15 mouse cellular contexts compared by ENCODE assay signal in the genomic region with DNA sequence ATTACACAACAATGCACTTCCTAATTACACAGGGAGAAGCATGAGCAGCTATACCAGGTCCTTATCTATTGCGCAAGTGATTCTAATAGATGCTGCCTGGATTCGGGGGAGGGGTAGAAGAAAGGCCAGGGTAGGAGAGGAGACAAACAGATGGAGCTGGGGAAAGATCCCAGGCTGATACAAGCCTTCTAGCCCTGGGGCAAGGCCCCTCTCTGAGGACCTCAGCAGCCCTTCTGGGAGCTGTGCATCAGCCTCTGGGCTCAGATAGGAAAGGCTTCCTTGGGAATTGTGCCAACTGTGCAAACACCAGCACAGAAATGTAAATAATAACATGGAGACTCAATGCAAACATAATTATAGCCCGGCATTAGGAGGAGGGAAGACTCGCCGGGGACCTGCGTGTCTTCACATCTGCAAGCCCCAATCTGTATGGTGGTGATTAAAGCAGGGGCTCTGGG.
A peak's percentile ranks its signal among the peaks of the same experiment; 100 is the strongest.
DNase-seq lines count a peak whose midpoint lies in the region; ATAC-seq and TF ChIP-seq lines count a peak whose summit lies in the region.
"Had no signal": no experiment of that assay in that cellular context is flagged by ENCODE, and none has a peak within 500 bp of the region (broad histone marks: within the 10 kb centered on the region; RNA-seq: fewer than 3 reads in every experiment).

No protein-coding gene starts in this region.

- 0 out of 2 replicates have a peak, but pooled peaks cover 3% of the 10 kb centered on the region for H3K9me3 ChIP-seq in forebrain, embryonic 10.5 days
- H3K9me3 ChIP-seq in forebrain, embryonic 11.5 days (ENCODE audit: control insufficient read depth, low read length), result no peaks in the 10 kb centered on the region
- no peaks in the 10 kb centered on the region for H3K9me3 ChIP-seq in forebrain, postnatal 0 days (ENCODE audit: low read length)
- no peaks in the 10 kb centered on the region for H3K9me3 ChIP-seq in midbrain, embryonic 13.5 days
- H3K9me3 ChIP-seq: embryonic facial prominence, embryonic 12.5 days had no signal

- DNase-seq in forebrain, embryonic 10.5 days (ENCODE audit: extremely low spot score, low spot score), result no peak
- DNase-seq in forebrain, embryonic 11.5 days (ENCODE audit: low spot score), result no peak
- peak; percentile 18 for DNase-seq in forebrain, postnatal 0 days
- no peak for DNase-seq in heart, adult 2 months
- no peak for DNase-seq in left cerebral cortex, postnatal 25 days (ENCODE audit: low spot score in 2 of 2)
- DNase-seq in cerebellum, adult 9-11 months, result no peak
- DNase-seq: adrenal gland, postnatal 25 days; cerebellum, adult 9-10 months; kidney, postnatal 36 days; thymus, adult 2 months had no signal

- peaks cover 47% of the 10 kb centered on the region for H3K27me3 ChIP-seq in forebrain, embryonic 10.5 days (ENCODE audit: poor library complexity, severe bottlenecking)
- no peaks in the 10 kb centered on the region for H3K27me3 ChIP-seq in forebrain, embryonic 11.5 days (ENCODE audit: control insufficient read depth, insufficient read depth, low read length)
- H3K27me3 ChIP-seq in C2C12 (ENCODE audit: control insufficient read depth, insufficient read depth, insufficient read length), result peaks cover 26% of the 10 kb centered on the region
- H3K27me3 ChIP-seq in forebrain, postnatal 0 days (ENCODE audit: insufficient read depth, low read length), result no peaks in the 10 kb centered on the region
- 0 out of 2 replicates have a peak, but pooled peaks cover 3% of the 10 kb centered on the region for H3K27me3 ChIP-seq in midbrain, embryonic 13.5 days
- H3K27me3 ChIP-seq in heart, adult 2 months (ENCODE audit: control insufficient read depth, insufficient read depth, low read length), result 0 out of 2 replicates have a peak, but pooled peaks cover 1% of the 10 kb centered on the region
- H3K27me3 ChIP-seq: embryonic facial prominence, embryonic 12.5 days had no signal

- no peak for TF ChIP-seq POLR2A in heart, adult 2 months (IDR thresholded peaks at IDR 0.05; ENCODE audit: insufficient read depth, low read depth, low read length)

- H3ac ChIP-seq in C2C12 (ENCODE audit: control insufficient read depth, insufficient read length, low read depth), result no peak overlapping the region

- WGBS in forebrain, embryonic 10.5 days, result 65% methylated on average over 6 of the region's 6 CpGs
- 67% methylated on average over 5 of the region's 6 CpGs for WGBS in forebrain, embryonic 11.5 days
- WGBS in forebrain, postnatal 0 days, result 38% methylated on average over 6 of the region's 6 CpGs
- WGBS in midbrain, embryonic 13.5 days, result 44% methylated on average over 6 of the region's 6 CpGs
- 58% methylated on average over 6 of the region's 6 CpGs for WGBS in heart, adult 2 months

- intact Hi-C loops in heart, adult 2 months (cut with DNase I), result no loop called here
- intact Hi-C loops in left cerebral cortex, postnatal 25 days (cut with DNase I), result no loop called here

- H3K4me2 ChIP-seq in forebrain, embryonic 11.5 days (ENCODE audit: low read depth, low read length, severe bottlenecking), result no peak overlapping the region
- H3K4me2 ChIP-seq in forebrain, postnatal 0 days (ENCODE audit: low read depth), result no peak overlapping the region
- H3K4me2 ChIP-seq in midbrain, embryonic 13.5 days (replicated peaks), result no peak overlapping the region
- H3K4me2 ChIP-seq: embryonic facial prominence, embryonic 12.5 days; heart, embryonic 12.5 days had no signal

- no peaks in the 10 kb centered on the region for H3K79me2 ChIP-seq in C2C12 (ENCODE audit: control insufficient read depth, insufficient read depth)
- H3K79me2 ChIP-seq in heart, adult 2 months (replicated peaks; ENCODE audit: control insufficient read depth, insufficient read depth, low read length), result no peaks in the 10 kb centered on the region

- no peak for ATAC-seq in forebrain, embryonic 11.5 days (replicated peaks; ENCODE audit: low FRiP score)
- ATAC-seq in forebrain, postnatal 0 days, result peak; percentile 16; the same call in 1 of the 2 replicates
- ATAC-seq in midbrain, embryonic 13.5 days, result peak; percentile 83
- ATAC-seq: inflammation-experienced regulatory T-cells, adult 6 months had no signal

- H3K4me3 ChIP-seq in forebrain, embryonic 10.5 days, result no peak overlapping the region
- no peak overlapping the region for H3K4me3 ChIP-seq in forebrain, embryonic 11.5 days (ENCODE audit: low read depth, low read length)
- H3K4me3 ChIP-seq in C2C12 (ENCODE audit: insufficient read depth, poor library complexity, severe bottlenecking), result no peak overlapping the region
- no peak overlapping the region for H3K4me3 ChIP-seq in forebrain, postnatal 0 days (ENCODE audit: low read depth, low read length)
- no peak overlapping the region for H3K4me3 ChIP-seq in midbrain, embryonic 13.5 days (replicated peaks)
- no peak overlapping the region for H3K4me3 ChIP-seq in heart, adult 2 months
- H3K4me3 ChIP-seq: embryonic facial prominence, embryonic 12.5 days; heart, embryonic 12.5 days had no signal

- TF ChIP-seq CTCF in C2C12 (IDR thresholded peaks at IDR 0.05; ENCODE audit: control insufficient read depth, insufficient read depth, insufficient read length), result no peak
- TF ChIP-seq CTCF in forebrain, postnatal 0 days (IDR thresholded peaks at IDR 0.05; ENCODE audit: low read depth), result no peak
- TF ChIP-seq CTCF in heart, adult 2 months (IDR thresholded peaks at IDR 0.05), result no peak

- H3K4me1 ChIP-seq in forebrain, embryonic 10.5 days, result peaks cover 47% of the 10 kb centered on the region
- H3K4me1 ChIP-seq in forebrain, embryonic 11.5 days (replicated peaks; ENCODE audit: control insufficient read depth, insufficient read depth, low read length), result peaks cover 5% of the 10 kb centered on the region; the same call in 1 of the 2 replicates
- H3K4me1 ChIP-seq in forebrain, postnatal 0 days (ENCODE audit: insufficient read depth), result no peaks in the 10 kb centered on the region
- H3K4me1 ChIP-seq in midbrain, embryonic 13.5 days (replicated peaks), result peaks cover 39% of the 10 kb centered on the region
- no peaks in the 10 kb centered on the region for H3K4me1 ChIP-seq in heart, adult 2 months (ENCODE audit: control insufficient read depth, insufficient read depth, low read length)

- H3K9ac ChIP-seq in forebrain, embryonic 11.5 days (ENCODE audit: low read length), result no peak overlapping the region
- no peak overlapping the region for H3K9ac ChIP-seq in forebrain, postnatal 0 days
- H3K9ac ChIP-seq in midbrain, embryonic 13.5 days (replicated peaks), result no peak overlapping the region
- H3K9ac ChIP-seq in heart, adult 2 months (ENCODE audit: low read depth, low read length), result no peak overlapping the region
- H3K9ac ChIP-seq: embryonic facial prominence, embryonic 12.5 days; heart, embryonic 12.5 days had no signal

- no peak for TF ChIP-seq EP300 in heart, adult 2 months (IDR thresholded peaks at IDR 0.05; ENCODE audit: insufficient read depth, low read depth, low read length)

- 0 out of 2 replicates have a peak overlapping the region, but pooled peaks have one; percentile 3 for H3K27ac ChIP-seq in forebrain, embryonic 10.5 days
- no peak overlapping the region for H3K27ac ChIP-seq in forebrain, embryonic 11.5 days (ENCODE audit: low read depth, low read length)
- 0 out of 2 replicates have a peak overlapping the region, but pooled peaks have one; percentile 21 for H3K27ac ChIP-seq in forebrain, postnatal 0 days (ENCODE audit: low read depth, low read length)
- H3K27ac ChIP-seq in midbrain, embryonic 13.5 days, result peak overlapping the region; percentile 49
- no peak overlapping the region for H3K27ac ChIP-seq in heart, adult 2 months
- H3K27ac ChIP-seq: embryonic facial prominence, embryonic 12.5 days had no signal

- H3K36me3 ChIP-seq in forebrain, embryonic 10.5 days (replicated peaks), result no peaks in the 10 kb centered on the region
- H3K36me3 ChIP-seq in forebrain, embryonic 11.5 days (ENCODE audit: control insufficient read depth, insufficient read depth, low read length), result no peaks in the 10 kb centered on the region
- no peaks in the 10 kb centered on the region for H3K36me3 ChIP-seq in C2C12 (ENCODE audit: control insufficient read depth, insufficient read depth)
- no peaks in the 10 kb centered on the region for H3K36me3 ChIP-seq in forebrain, postnatal 0 days (ENCODE audit: insufficient read depth)
- no peaks in the 10 kb centered on the region for H3K36me3 ChIP-seq in midbrain, embryonic 13.5 days
- H3K36me3 ChIP-seq in heart, adult 2 months (ENCODE audit: control insufficient read depth, insufficient read depth, low read length), result no peaks in the 10 kb centered on the region
- H3K36me3 ChIP-seq: embryonic facial prominence, embryonic 12.5 days; heart, embryonic 12.5 days had no signal

- H3K79me3 ChIP-seq in C2C12 (ENCODE audit: low read depth), result no peaks in the 10 kb centered on the region

TF ChIP-seq in C2C12, 6 proteins besides CTCF, POLR2A, EP300 and RAD21:
- no peak for TF ChIP-seq FOSL1 (IDR thresholded peaks at IDR 0.05; ENCODE audit: insufficient read depth, low read length, poor library complexity, severe bottlenecking)
- peak; percentile 57 for TF ChIP-seq CEBPB (IDR thresholded peaks at IDR 0.05; ENCODE audit: low read depth)

Comparison
In these comparisons a context has a peak if more than half of its experiments do, and no peak if none do; other contexts are left out.
1. H3K27ac ChIP-seq: peak in forebrain, embryonic 10.5 days (single experiment), forebrain, postnatal 0 days (single experiment) and midbrain, embryonic 13.5 days (single experiment); none in forebrain, embryonic 11.5 days (single experiment) and heart, adult 2 months (single experiment).